In the genomic region with DNA sequence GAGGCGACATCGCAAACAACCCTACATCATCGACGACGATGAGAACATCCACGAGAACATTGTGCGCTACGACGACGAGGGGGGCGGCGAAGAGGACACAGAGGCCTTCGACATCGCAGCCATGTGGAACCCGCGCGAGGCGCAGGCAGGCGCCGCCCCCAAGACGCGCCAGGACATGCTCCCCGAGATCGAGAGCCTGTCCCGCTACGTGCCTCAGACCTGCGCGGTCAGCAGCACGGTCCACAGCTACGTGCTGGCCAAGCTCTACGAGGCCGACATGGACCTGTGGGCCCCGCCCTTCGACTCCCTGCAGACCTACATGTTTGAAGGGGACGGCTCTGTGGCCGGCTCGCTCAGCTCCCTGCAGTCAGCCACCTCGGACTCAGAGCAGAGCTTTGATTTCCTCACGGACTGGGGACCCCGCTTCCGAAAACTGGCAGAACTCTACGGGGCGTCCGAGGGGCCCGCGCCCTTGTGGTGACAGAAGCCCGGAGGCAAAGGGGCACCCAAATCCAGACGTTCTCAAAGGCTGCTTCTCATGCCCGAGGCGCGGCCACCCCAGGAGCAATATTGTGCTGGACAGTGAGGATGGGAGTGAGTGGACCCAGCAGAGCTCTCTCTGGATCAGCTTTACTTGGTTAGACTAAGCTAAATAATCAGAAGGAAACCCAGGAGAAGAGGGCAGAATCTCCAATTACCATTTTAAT, we compare ENCODE assay signal across 8 mouse cellular contexts.
DNase-seq lines count a peak whose midpoint lies in the region; ATAC-seq and TF ChIP-seq lines count a peak whose summit lies in the region.

No protein-coding gene starts in this region.

- no peaks in the 10 kb centered on the region for H3K36me3 ChIP-seq in heart, embryonic 11.5 days (ENCODE audit: control insufficient read depth, insufficient read depth, low read length)
- H3K36me3 ChIP-seq in kidney, embryonic 14.5 days (ENCODE audit: control insufficient read depth, insufficient read depth, low read length), result no peaks in the 10 kb centered on the region

- H3K9me3 ChIP-seq in heart, embryonic 11.5 days (replicated peaks; ENCODE audit: control insufficient read depth, low read length), result no peaks in the 10 kb centered on the region
- H3K9me3 ChIP-seq in kidney, embryonic 14.5 days (ENCODE audit: control insufficient read depth, low read length), result no peaks in the 10 kb centered on the region

- peak; percentile 40; the same call in 1 of the 2 replicates for ATAC-seq in cerebellum, adult (ENCODE audit: insufficient number of reproducible peaks, low FRiP score, low TSS enrichment)
- peak; percentile 76 for ATAC-seq in heart, embryonic 11.5 days (replicated peaks; ENCODE audit: insufficient number of reproducible peaks, low FRiP score, low TSS enrichment)
- ATAC-seq in kidney, embryonic 14.5 days (ENCODE audit: low FRiP score, low TSS enrichment), result peak; percentile 95

- WGBS in heart, embryonic 11.5 days (ENCODE audit: insufficient replicate concordance), result 12% methylated on average over 51 of the region's 51 CpGs
- 7% methylated on average over 51 of the region's 51 CpGs for WGBS in kidney, embryonic 14.5 days

- no peak overlapping the region for H3K27ac ChIP-seq in heart, embryonic 11.5 days (ENCODE audit: low read depth, low read length)
- no peak overlapping the region for H3K27ac ChIP-seq in kidney, embryonic 14.5 days (ENCODE audit: low read depth, low read length)

- no peaks in the 10 kb centered on the region for H3K4me1 ChIP-seq in heart, embryonic 11.5 days (ENCODE audit: control insufficient read depth, insufficient read depth, low read length)
- no peaks in the 10 kb centered on the region for H3K4me1 ChIP-seq in kidney, embryonic 14.5 days (ENCODE audit: control insufficient read depth, insufficient read depth, low read length)

- no peak for DNase-seq in cerebellum, adult 9-10 months
- peak; percentile 63 for DNase-seq in brain, embryonic 14.5 days (ENCODE audit: low read depth)
- DNase-seq in lung, postnatal 4 days, result peak; percentile 13 to 51
- DNase-seq in testis, postnatal 14 days (ENCODE audit: low spot score), result peak; percentile 38
- DNase-seq in MN1 (ENCODE audit: low spot score), result no peak

- H3K9ac ChIP-seq in heart, embryonic 11.5 days (ENCODE audit: low read depth, low read length), result peak overlapping the region; percentile 65
- H3K9ac ChIP-seq in kidney, embryonic 14.5 days (ENCODE audit: low read depth, low read length), result peak overlapping the region; percentile 52

- H3K4me3 ChIP-seq in heart, embryonic 11.5 days (ENCODE audit: low read depth, low read length), result peak overlapping the region; percentile 46
- peak overlapping the region; percentile 49 for H3K4me3 ChIP-seq in kidney, embryonic 14.5 days (ENCODE audit: low read length)

- no peak for TF ChIP-seq CTCF in brain, embryonic 14.5 days (IDR thresholded peaks at IDR 0.05; ENCODE audit: borderline replicate concordance, extremely low read depth, insufficient read depth, insufficient read length)

- H3K27me3 ChIP-seq in heart, embryonic 11.5 days (ENCODE audit: control insufficient read depth, insufficient read depth, low read length), result no peaks in the 10 kb centered on the region; the same call in 1 of the 2 replicates
- H3K27me3 ChIP-seq in kidney, embryonic 14.5 days (ENCODE audit: control insufficient read depth, insufficient read depth, low read length), result no peaks in the 10 kb centered on the region

- peak overlapping the region; percentile 81 for H3K4me2 ChIP-seq in heart, embryonic 11.5 days
- peak overlapping the region; percentile 87 for H3K4me2 ChIP-seq in kidney, embryonic 14.5 days (replicated peaks; ENCODE audit: low read depth, low read length)

- no peak for TF ChIP-seq POLR2A in brain, embryonic 14.5 days (IDR thresholded peaks at IDR 0.05; ENCODE audit: borderline replicate concordance, extremely low read depth, insufficient read depth, insufficient read length, poor library complexity, severe bottlenecking)

Comparison
In these comparisons a context has a peak if more than half of its experiments do, and no peak if none do; other contexts are left out.
1. ATAC-seq: peak in every context shown above with its lines; median percentile 95 in kidney, embryonic 14.5 days; 76 in heart, embryonic 11.5 days; 40 in cerebellum, adult.
2. DNase-seq: peak in brain, embryonic 14.5 days (single experiment), lung, postnatal 4 days (2 of 2) and testis, postnatal 14 days (single experiment); none in cerebellum, adult 9-10 months (single experiment) and MN1 (single experiment).